Mouse (Mus musculus): ENCODE measurements at regions not wholly inside any gene's neighbourhood (a gene's known extent, or its start where the extent isn't known, plus 50 kb on each side); places are given as distances from the start of the nearest gene placed in this dataset.

GRCm38 (mm10) chr13:97462110-97462883 is 221.4 kb downstream of the Enc1 start:
- no peak overlapping the region for H3K4me2 ChIP-seq (replicated peaks)

GRCm38 (mm10) chr13:97461207-97461606 is 220.3 kb downstream of the Enc1 start:
- no peak overlapping the region for H3K27ac ChIP-seq (replicated peaks)
- no peaks in the 10 kb centered on the region for H3K9me3 ChIP-seq
- no peak overlapping the region for H3K4me2 ChIP-seq (replicated peaks)
- H3K4me1 ChIP-seq, result 0 out of 2 replicates have a peak, but pooled peaks cover 3% of the 10 kb centered on the region
- H3K9ac ChIP-seq (replicated peaks), result no peak overlapping the region
- no peak for ATAC-seq (replicated peaks)
- no peak overlapping the region for H3K4me3 ChIP-seq
- WGBS, result 97% methylated on average over 4 of the region's 4 CpGs
- no peaks in the 10 kb centered on the region for H3K36me3 ChIP-seq
- no peaks in the 10 kb centered on the region for H3K27me3 ChIP-seq

More at GRCm38 (mm10) chr13:97462110-97462883, 221.4 kb downstream of the Enc1 start:
- WGBS, result 80% methylated on average over 13 of the region's 13 CpGs
- Histone ChIP-seq H3K4me3 (no peak overlapping the region), H3K27me3 (no peaks in the 10 kb centered on the region), H3K27ac (replicated peaks) (no peak overlapping the region), H3K36me3 (no peaks in the 10 kb centered on the region), H3K4me1 (no peaks in the 10 kb centered on the region), H3K9ac (replicated peaks) (no peak overlapping the region), H3K9me3 (no peaks in the 10 kb centered on the region)
- no peak for ATAC-seq (replicated peaks)

GRCm38 (mm10) chr13:97459106-97459505 is 218.2 kb downstream of the Enc1 start:
- 72% methylated on average over 7 of the region's 7 CpGs for WGBS
- ATAC-seq (replicated peaks), result no peak

GRCm38 (mm10) chr13:97455961-97456360 is 215.1 kb downstream of the Enc1 start:
- Histone ChIP-seq H3K9ac (replicated peaks) (no peak overlapping the region), H3K27ac (replicated peaks) (no peak overlapping the region), H3K36me3 (no peaks in the 10 kb centered on the region), H3K9me3 (no peaks in the 10 kb centered on the region), H3K4me3 (no peak overlapping the region), H3K4me2 (replicated peaks) (no peak overlapping the region), H3K27me3 (no peaks in the 10 kb centered on the region), H3K4me1 (0 out of 2 replicates have a peak, but pooled peaks cover 3% of the 10 kb centered on the region)
- ATAC-seq (replicated peaks), result no peak
- 18% methylated on average over 6 of the region's 6 CpGs for whole genome bisulfite sequencing

More at GRCm38 (mm10) chr13:97459106-97459505, 218.2 kb downstream of the Enc1 start:
- no peak overlapping the region for H3K27ac ChIP-seq (replicated peaks)
- no peaks in the 10 kb centered on the region for H3K9me3 ChIP-seq
- no peaks in the 10 kb centered on the region for H3K36me3 ChIP-seq
- H3K4me3 ChIP-seq, result no peak overlapping the region
- H3K4me1 ChIP-seq, result 0 out of 2 replicates have a peak, but pooled peaks cover 3% of the 10 kb centered on the region
- H3K27me3 ChIP-seq, result no peaks in the 10 kb centered on the region
- H3K4me2 ChIP-seq (replicated peaks), result no peak overlapping the region
- no peak overlapping the region for H3K9ac ChIP-seq (replicated peaks)

- Histone ChIP-seq H3K27ac (replicated peaks) (no peak overlapping the region), H3K4me3 (no peak overlapping the region), H3K9me3 (no peaks in the 10 kb centered on the region), H3K4me2 (replicated peaks) (no peak overlapping the region), H3K4me1 (0 out of 2 replicates have a peak, but pooled peaks cover 3% of the 10 kb centered on the region), H3K9ac (replicated peaks) (no peak overlapping the region), H3K36me3 (no peaks in the 10 kb centered on the region), H3K27me3 (no peaks in the 10 kb centered on the region)
- no peak for ATAC-seq (replicated peaks)
- 64% methylated on average over 8 of the region's 8 CpGs for WGBS
These were observed 213.8 kb downstream of the Enc1 start for GRCm38 (mm10) chr13:97454715-97455114.

- Histone ChIP-seq H3K9ac (replicated peaks) (no peak overlapping the region), H3K27ac (replicated peaks) (no peak overlapping the region), H3K36me3 (no peaks in the 10 kb centered on the region), H3K4me2 (replicated peaks) (no peak overlapping the region), H3K4me3 (no peak overlapping the region), H3K9me3 (no peaks in the 10 kb centered on the region), H3K4me1 (0 out of 2 replicates have a peak, but pooled peaks cover 3% of the 10 kb centered on the region), H3K27me3 (no peaks in the 10 kb centered on the region)
- ATAC-seq (replicated peaks), result no peak
- 80% methylated on average over 6 of the region's 6 CpGs for WGBS
These were observed 212.6 kb downstream of the Enc1 start for GRCm38 (mm10) chr13:97453469-97453868.

- no peaks in the 10 kb centered on the region for H3K36me3 ChIP-seq
- no peaks in the 10 kb centered on the region for H3K9me3 ChIP-seq
- H3K4me3 ChIP-seq, result no peak overlapping the region
- 0 out of 2 replicates have a peak, but pooled peaks cover 3% of the 10 kb centered on the region for H3K4me1 ChIP-seq
- no peak overlapping the region for H3K4me2 ChIP-seq (replicated peaks)
- H3K27me3 ChIP-seq, result no peaks in the 10 kb centered on the region
- H3K27ac ChIP-seq (replicated peaks), result no peak overlapping the region
- H3K9ac ChIP-seq (replicated peaks), result no peak overlapping the region
- WGBS, result 32% methylated on average over 5 of the region's 5 CpGs
- no peak for ATAC-seq (replicated peaks)
These were observed 212.2 kb downstream of the Enc1 start for GRCm38 (mm10) chr13:97453090-97453430.

GRCm38 (mm10) chr13:97452386-97453089 is 211.6 kb downstream of the Enc1 start:
- WGBS, result 62% methylated on average over 11 of the region's 11 CpGs

GRCm38 (mm10) chr13:97451276-97451675 is 210.4 kb downstream of the Enc1 start:
- no peaks in the 10 kb centered on the region for H3K4me1 ChIP-seq
- H3K27ac ChIP-seq (replicated peaks), result no peak overlapping the region
- ATAC-seq (replicated peaks), result no peak
- H3K36me3 ChIP-seq, result no peaks in the 10 kb centered on the region
- H3K9ac ChIP-seq (replicated peaks), result no peak overlapping the region
- no peak overlapping the region for H3K4me2 ChIP-seq (replicated peaks)
- no peaks in the 10 kb centered on the region for H3K27me3 ChIP-seq
- no peak overlapping the region for H3K4me3 ChIP-seq
- no peaks in the 10 kb centered on the region for H3K9me3 ChIP-seq
- WGBS, result 90% methylated on average over 10 of the region's 10 CpGs

More at GRCm38 (mm10) chr13:97452386-97453089, 211.6 kb downstream of the Enc1 start:
- no peak overlapping the region for H3K9ac ChIP-seq (replicated peaks)
- no peak overlapping the region for H3K4me2 ChIP-seq (replicated peaks)
- H3K27me3 ChIP-seq, result no peaks in the 10 kb centered on the region
- no peak overlapping the region for H3K4me3 ChIP-seq
- H3K9me3 ChIP-seq, result no peaks in the 10 kb centered on the region
- no peak overlapping the region for H3K27ac ChIP-seq (replicated peaks)
- H3K4me1 ChIP-seq, result 0 out of 2 replicates have a peak, but pooled peaks cover 3% of the 10 kb centered on the region
- no peaks in the 10 kb centered on the region for H3K36me3 ChIP-seq
- ATAC-seq (replicated peaks), result no peak

GRCm38 (mm10) chr13:97448123-97448522 is 207.2 kb downstream of the Enc1 start:
- H3K9me3 ChIP-seq, result no peaks in the 10 kb centered on the region
- no peak overlapping the region for H3K4me3 ChIP-seq
- no peaks in the 10 kb centered on the region for H3K4me1 ChIP-seq
- H3K4me2 ChIP-seq (replicated peaks), result no peak overlapping the region
- no peaks in the 10 kb centered on the region for H3K27me3 ChIP-seq
- WGBS, result 77% methylated on average over 1 of the region's 1 CpGs
- H3K27ac ChIP-seq (replicated peaks), result no peak overlapping the region
- H3K36me3 ChIP-seq, result no peaks in the 10 kb centered on the region
- ATAC-seq (replicated peaks), result no peak
- no peak overlapping the region for H3K9ac ChIP-seq (replicated peaks)

GRCm38 (mm10) chr13:97443731-97444428 is 203.0 kb downstream of the Enc1 start:
- 85% methylated on average over 14 of the region's 14 CpGs for WGBS
- Histone ChIP-seq H3K4me1 (peaks cover 31% of the 10 kb centered on the region), H3K36me3 (no peaks in the 10 kb centered on the region), H3K27me3 (no peaks in the 10 kb centered on the region), H3K4me2 (replicated peaks) (no peak overlapping the region), H3K9me3 (no peaks in the 10 kb centered on the region), H3K27ac (replicated peaks) (no peak overlapping the region), H3K4me3 (no peak overlapping the region), H3K9ac (replicated peaks) (no peak overlapping the region)
- no peak for ATAC-seq (replicated peaks)

- no peaks in the 10 kb centered on the region for H3K9me3 ChIP-seq
- 95% methylated on average over 1 of the region's 1 CpGs for WGBS
- H3K4me2 ChIP-seq (replicated peaks), result no peak overlapping the region
- peaks cover 41% of the 10 kb centered on the region for H3K4me1 ChIP-seq
- no peak for ATAC-seq (replicated peaks)
- H3K27me3 ChIP-seq, result no peaks in the 10 kb centered on the region
- 0 out of 2 replicates have a peak overlapping the region, but pooled peaks have one; percentile 20 for H3K27ac ChIP-seq (replicated peaks)
- no peak overlapping the region for H3K9ac ChIP-seq (replicated peaks)
- no peak overlapping the region for H3K4me3 ChIP-seq
- H3K36me3 ChIP-seq, result no peaks in the 10 kb centered on the region
These were observed 201.9 kb downstream of the Enc1 start for GRCm38 (mm10) chr13:97442806-97443205.
